Mouse (Mus musculus) thymus, postnatal 25 days (tissue): ENCODE results near the gene Gsg1l.

Experiments used
- DNase-seq: peaks from one replicate; pipeline ENCODE4 v3.0.0; 2022

The Gsg1l gene

GRCm38 (mm10) chr7:125920801-125921200 lies 161.4 kb downstream of the Gsg1l start:
- DNase-seq = no peak

GRCm38 (mm10) chr7:125900386-125901161 lies 181.6 kb downstream of the Gsg1l start:
- DNase-seq = no peak

- DNase-seq = no peak
Measured at GRCm38 (mm10) chr7:125899916-125900315, 182.3 kb downstream of the Gsg1l start.

GRCm38 (mm10) chr7:125899036-125899435 lies 183.2 kb downstream of the Gsg1l start:
- no peak for DNase-seq

- DNase-seq = no peak
Measured at GRCm38 (mm10) chr7:125897059-125897458, 185.2 kb downstream of the Gsg1l start.

GRCm38 (mm10) chr7:125893621-125894020 lies 188.6 kb downstream of the Gsg1l start:
- no peak for DNase-seq

- no peak for DNase-seq
Measured at GRCm38 (mm10) chr7:125888373-125888772, 193.8 kb downstream of the Gsg1l start.

- no peak for DNase-seq
Measured at GRCm38 (mm10) chr7:125887761-125888160, 194.4 kb downstream of the Gsg1l start.

GRCm38 (mm10) chr7:125887124-125887523 lies 195.1 kb downstream of the Gsg1l start:
- DNase-seq = no peak

GRCm38 (mm10) chr7:125886116-125886680 lies 196.0 kb downstream of the Gsg1l start:
- DNase-seq = no peak

- DNase-seq = no peak
Measured at GRCm38 (mm10) chr7:125883232-125883631, 199.0 kb downstream of the Gsg1l start.

- DNase-seq = no peak
Measured at GRCm38 (mm10) chr7:125878040-125878439, 204.2 kb downstream of the Gsg1l start.

GRCm38 (mm10) chr7:125873971-125874495 lies 208.2 kb downstream of the Gsg1l start:
- DNase-seq = no peak

GRCm38 (mm10) chr7:125872874-125873273 lies 209.3 kb downstream of the Gsg1l start:
- no peak for DNase-seq

GRCm38 (mm10) chr7:125872202-125872580 lies 210.0 kb downstream of the Gsg1l start:
- no peak for DNase-seq

GRCm38 (mm10) chr7:125871404-125872201 lies 210.6 kb downstream of the Gsg1l start:
- no peak for DNase-seq

GRCm38 (mm10) chr7:125868570-125868969 lies 213.6 kb downstream of the Gsg1l start:
- DNase-seq = no peak

- no peak for DNase-seq
Measured at GRCm38 (mm10) chr7:125865234-125865633, 217.0 kb downstream of the Gsg1l start.

- DNase-seq = no peak
Measured at GRCm38 (mm10) chr7:125864026-125864425, 218.2 kb downstream of the Gsg1l start.

GRCm38 (mm10) chr7:125860421-125860820 lies 221.8 kb downstream of the Gsg1l start:
- DNase-seq = no peak

- DNase-seq = no peak
Measured at GRCm38 (mm10) chr7:125859564-125859963, 222.6 kb downstream of the Gsg1l start.

GRCm38 (mm10) chr7:125847528-125847866 lies 234.7 kb downstream of the Gsg1l start:
- no peak for DNase-seq

GRCm38 (mm10) chr7:125846866-125847527 lies 235.2 kb downstream of the Gsg1l start:
- no peak for DNase-seq
